Mouse (Mus musculus) heart, embryonic 11.5 days (tissue): ENCODE data around the gene Gm17428. TPM values are rescaled to one million over a fixed set of nuclear protein-coding genes. Genes with fewer than 3 reads are reported as not detected.

Experiments
- microRNA counts: library from miRNA; unstranded; fragments of <30 nt; microRNA quantifications from one replicate; lab custom pipeline; 2015
- microRNA-seq: library from miRNA; unstranded; fragments of <30 nt; microRNA quantifications from one replicate; pipeline ENCODE4, GENCODE M21; 2016; ENCODE audit warnings: borderline number of aligned reads
- polyA plus RNA-seq: library from polyadenylated mRNA; unstranded; fragments of >200 nt; fragmentation: Nextera tagmentation; extraction: Ambion mirVana; gene quantifications from 2 replicates; pipeline ENCODE4 v1.2.1, GENCODE M21; 2014

Gene Gm17428
- polyA plus RNA-seq, 1 experiment from 2014 or later, result not detected

MicroRNA genes within 50 kb of the gene (microRNA counts, 519-probe panel; counts per million panel counts)
- microRNA mmu-miR-208a (lab: Ali Mortazavi, UCI), result 7,850 counts per million, percentile 96 among the panel's probes with 10 or more counts
- microRNA mmu-miR-208b (lab: Ali Mortazavi, UCI), result 8,216 counts per million, percentile 100 among the panel's probes with 10 or more counts

Small RNAs within 50 kb of the gene (microRNA-seq; reads per million reads assigned to microRNA genes)
- gene Mir208a (12,836 reads per million, percentile 97 among the genes with 10 or more reads in this experiment), gene Mir208b (58,129 reads per million, percentile 99 among the genes with 10 or more reads in this experiment)

Other genes with a start within 250 kb of the Gm17428 start
- 4.8 and 5.6 TPM in 2 replicates for gene Slc7a8, start 195.0 kb upstream of the Gm17428 start, polyA plus RNA-seq
- not detected in 2 replicates for gene Rnf212b, start 162.8 kb upstream of the Gm17428 start, polyA plus RNA-seq
- gene Homez, start 106.0 kb upstream of the Gm17428 start, polyA plus RNA-seq, result 6.5 and 6.7 TPM in 2 replicates
- gene Ppp1r3e, start 99.4 kb upstream of the Gm17428 start, polyA plus RNA-seq, result 0.94 and 1.8 TPM in 2 replicates
- 3.3 TPM in 2 replicates for gene Bcl2l2, start 93.6 kb upstream of the Gm17428 start, polyA plus RNA-seq
- gene Gm20521, start 93.5 kb upstream of the Gm17428 start, polyA plus RNA-seq, result 0.31 TPM in 1 of 2 replicates, not detected in the other
- gene Pabpn1, start 84.4 kb upstream of the Gm17428 start, polyA plus RNA-seq, result 89.5 and 99.0 TPM in 2 replicates
- gene Slc22a17, start 63.8 kb upstream of the Gm17428 start, polyA plus RNA-seq, result 26.0 and 28.7 TPM in 2 replicates
- 11.0 and 12.7 TPM in 2 replicates for gene Efs, start 50.8 kb upstream of the Gm17428 start, polyA plus RNA-seq
- not detected in 2 replicates for gene Il25, start 44.2 kb upstream of the Gm17428 start, polyA plus RNA-seq
- gene Cmtm5, start 40.7 kb upstream of the Gm17428 start, polyA plus RNA-seq, result 0.49 and 0.90 TPM in 2 replicates
- 2,306 and 2,903 TPM in 2 replicates for gene Myh6, start 10.0 kb upstream of the Gm17428 start, polyA plus RNA-seq
- gene Myh7, start 17.7 kb downstream of the Gm17428 start, polyA plus RNA-seq, result 3,446 and 4,122 TPM in 2 replicates
- gene Ngdn, start 38.5 kb downstream of the Gm17428 start, polyA plus RNA-seq, result 60.3 and 62.1 TPM in 2 replicates
- gene Zfhx2, start 115.4 kb downstream of the Gm17428 start, polyA plus RNA-seq, result 2.9 and 3.1 TPM in 2 replicates
- 12.4 and 15.1 TPM in 2 replicates for gene Thtpa, start 117.9 kb downstream of the Gm17428 start, polyA plus RNA-seq
- gene Ap1g2, start 129.7 kb downstream of the Gm17428 start, polyA plus RNA-seq, result 9.1 and 11.4 TPM in 2 replicates
- 0.31 and 0.59 TPM in 2 replicates for gene Jph4, start 140.0 kb downstream of the Gm17428 start, polyA plus RNA-seq
- not detected in 2 replicates for gene Dhrs2, start 245.1 kb downstream of the Gm17428 start, polyA plus RNA-seq